Mouse (Mus musculus) G1E (cell line): ENCODE measurements at regions not wholly inside any gene's neighbourhood (a gene's known extent, or its start where the extent isn't known, plus 50 kb on each side); places are given as distances from the start of the nearest gene placed in this dataset.

Experiments
- CTCF ChIP-seq: IDR thresholded peaks from 2 replicates; pipeline ENCODE4 v1.5.1; 2012; ENCODE audit warnings: low read depth, low read length, inconsistent platforms, mixed read lengths
- GATA1 ChIP-seq: IDR thresholded peaks from 2 replicates; pipeline ENCODE4 v1.6.1; 2012; ENCODE audit warnings: borderline replicate concordance, low read length, inconsistent platforms, mixed read lengths

DNA sequence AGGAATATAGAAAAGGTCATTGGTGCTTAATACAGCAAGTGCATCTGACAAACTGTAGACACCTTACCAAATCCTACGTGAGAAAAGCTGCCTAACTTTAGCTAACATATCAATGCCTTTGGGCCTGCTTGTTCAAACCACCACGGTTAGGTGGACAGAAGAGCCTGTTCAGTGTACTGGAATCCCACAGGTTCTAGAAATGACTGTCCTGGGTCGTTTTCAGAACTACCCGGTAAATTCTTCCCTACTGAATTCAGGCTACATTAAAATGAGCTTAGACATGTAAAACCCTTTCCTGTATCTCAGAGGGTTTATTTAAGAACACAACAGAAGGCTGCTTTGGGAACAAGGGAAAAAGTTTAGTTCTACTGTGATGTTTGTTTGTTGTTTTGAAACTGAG is 59.5 kb upstream of the Rcn1 start:
- TF ChIP-seq CTCF (no peak), GATA1 (no peak)
